Mouse (Mus musculus) heart, adult 18-20 months (tissue): ENCODE results near the gene Slc22a23. TPM values are rescaled to one million over a fixed set of nuclear protein-coding genes. Genes with fewer than 3 reads are reported as not detected.

Source experiments
- DNase-seq, 2 experiments: peaks; one replicate each; pipeline ENCODE4 v3.0.0; 2021 to 2022; ENCODE audit warnings: mixed read lengths in 1 of 2
- total RNA-seq, 2 experiments: library from RNA; stranded (reverse); gene quantifications; 2 replicates each; pipeline ENCODE4 v1.2.3; 2021

Slc22a23 gene
- total RNA-seq, 2 experiments from 2014 or later, result 10.3 to 13.7 TPM

DNA sequence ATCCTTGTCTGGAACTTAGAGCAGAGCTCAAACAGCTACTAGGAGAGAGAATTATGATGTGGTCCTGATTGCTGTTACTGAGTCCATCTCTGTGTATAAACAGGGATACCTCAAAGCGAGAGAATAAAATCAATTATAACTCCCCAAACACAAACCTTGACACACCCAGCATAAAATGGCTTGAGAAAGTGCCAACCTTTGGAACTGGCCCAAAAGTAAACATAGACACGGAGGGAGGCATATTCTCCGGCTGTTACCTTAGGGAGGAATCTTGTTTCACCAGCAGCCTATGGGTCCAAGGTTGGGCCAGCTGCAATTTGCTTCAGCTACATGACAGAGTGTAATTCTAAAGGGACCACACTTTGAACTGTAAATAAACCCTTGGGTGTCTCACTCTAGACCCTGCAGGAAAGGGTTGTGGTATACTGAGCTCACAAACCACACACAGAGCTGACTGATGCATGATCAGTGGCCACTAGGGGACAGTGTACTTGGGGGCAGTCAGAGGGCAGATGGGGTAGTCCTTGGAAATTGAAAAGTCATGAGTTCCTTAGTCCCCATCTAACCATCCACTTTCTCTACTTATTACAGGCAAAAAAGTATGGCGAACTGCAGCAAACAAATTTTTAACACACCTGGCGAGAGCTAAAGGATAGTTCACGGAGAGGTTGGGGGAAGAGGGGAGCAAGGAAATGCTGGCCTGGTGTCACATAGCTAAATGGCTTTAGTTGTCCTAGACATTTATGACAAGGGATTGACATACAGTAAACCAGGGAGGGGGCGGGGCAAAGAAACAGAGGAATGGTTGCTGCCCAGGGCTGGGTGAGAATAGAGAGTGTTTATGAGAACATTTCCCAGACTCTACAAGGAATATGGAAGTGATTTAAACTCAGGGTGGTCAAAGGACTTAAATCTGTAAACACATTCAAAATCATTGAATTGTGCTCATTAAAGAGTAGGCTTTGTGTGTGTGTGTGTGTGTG lies 45.3 kb downstream of the Slc22a23 start:
- no peak for DNase-seq

GRCm38 (mm10) chr13:34298674-34299073 lies 46.3 kb downstream of the Slc22a23 start:
- DNase-seq, result no peak

GRCm38 (mm10) chr13:34298061-34298460 lies 46.9 kb downstream of the Slc22a23 start:
- no peak for DNase-seq

DNA sequence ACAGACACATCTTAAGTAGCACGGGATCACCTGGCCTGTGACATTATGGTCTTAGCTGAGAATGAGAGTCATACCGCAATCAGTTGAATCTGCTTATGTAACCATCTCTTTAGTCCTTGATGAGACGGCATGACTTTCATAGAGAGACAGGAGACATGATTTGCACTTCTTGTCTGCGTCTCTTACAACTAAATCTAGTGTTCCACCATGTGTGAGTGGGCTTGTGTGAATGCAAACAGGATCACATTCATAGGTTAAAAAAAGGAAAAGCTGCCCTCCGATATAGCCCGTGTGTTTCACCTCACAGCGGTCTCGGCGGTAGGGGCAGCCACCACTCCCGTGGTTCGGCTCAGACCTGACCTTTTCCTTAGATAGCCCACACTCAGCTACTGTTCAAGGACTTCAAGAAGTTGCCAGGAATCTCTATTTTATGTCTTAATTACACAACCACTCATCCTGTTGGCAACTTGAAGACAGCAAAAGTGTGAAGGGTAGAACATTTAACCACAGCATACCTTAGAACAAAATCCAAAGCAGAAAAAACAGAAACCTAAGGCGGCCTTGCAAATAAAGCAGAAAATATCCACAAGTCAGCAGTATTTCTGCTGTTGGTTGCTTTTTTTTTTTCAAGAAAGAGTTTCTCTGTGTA lies 49.1 kb downstream of the Slc22a23 start:
- no peak for DNase-seq

DNA sequence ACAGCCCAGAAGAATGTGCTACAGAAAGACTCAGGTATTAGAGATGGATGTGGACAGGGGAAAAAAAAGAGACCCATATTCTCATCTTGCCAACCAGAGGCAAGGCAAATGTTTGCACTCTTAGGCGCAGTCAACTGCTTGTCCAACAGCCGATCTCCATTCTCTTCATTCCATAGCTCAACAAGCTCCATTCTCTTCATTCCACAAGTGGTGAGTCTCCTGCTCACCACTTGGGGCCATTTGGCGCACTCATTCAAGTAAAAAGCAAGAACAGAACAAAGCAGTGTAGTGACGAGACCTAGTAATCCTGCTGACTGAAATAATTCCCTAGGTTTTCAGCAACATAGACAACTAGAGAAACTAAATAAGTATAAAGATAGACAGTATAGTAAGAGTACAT lies 50.8 kb downstream of the Slc22a23 start:
- no peak for DNase-seq

- DNase-seq, result no peak
These were observed 52.9 kb downstream of the Slc22a23 start for GRCm38 (mm10) chr13:34292042-34292441.

- no peak for DNase-seq
These were observed 54.6 kb downstream of the Slc22a23 start for GRCm38 (mm10) chr13:34290346-34290745.

DNA sequence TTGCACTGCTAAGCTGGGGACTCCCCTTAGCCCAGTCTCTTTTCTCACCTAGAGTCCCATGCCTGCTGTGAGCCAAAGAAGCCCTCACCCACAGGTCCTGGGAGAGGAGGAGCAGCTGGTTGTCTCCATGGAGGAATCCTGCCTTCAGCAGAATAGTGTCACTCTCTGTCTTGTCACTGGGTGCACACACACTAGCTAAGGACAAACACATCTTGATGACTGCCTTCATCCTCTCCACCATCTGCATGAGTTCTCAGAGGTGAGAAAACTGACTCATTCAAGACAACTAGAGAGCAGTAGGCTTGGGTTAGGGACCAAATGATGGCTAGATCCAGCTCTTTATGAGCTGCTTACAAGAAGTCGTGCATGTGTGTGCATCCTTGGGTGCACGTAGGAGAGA lies 55.4 kb downstream of the Slc22a23 start:
- DNase-seq, result no peak

DNA sequence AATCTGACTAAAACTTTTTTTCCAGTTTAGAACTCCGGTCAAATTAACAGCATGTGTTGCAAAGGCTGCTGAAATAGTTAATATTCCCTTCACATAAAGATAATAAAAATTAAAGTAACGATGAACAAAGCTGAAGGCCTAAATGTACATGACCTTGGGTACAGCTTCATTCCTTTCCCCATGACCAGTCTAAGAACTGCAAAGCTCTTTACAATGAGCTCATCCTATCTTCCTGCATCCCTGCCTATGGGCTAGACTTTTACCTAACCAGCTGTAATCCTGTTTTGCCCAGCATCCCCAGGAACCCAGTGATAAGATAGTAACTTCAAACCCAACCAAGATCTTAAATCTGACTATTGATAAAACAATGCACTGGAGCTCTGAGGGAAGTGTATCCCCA lies 56.9 kb downstream of the Slc22a23 start:
- no peak for DNase-seq

DNA sequence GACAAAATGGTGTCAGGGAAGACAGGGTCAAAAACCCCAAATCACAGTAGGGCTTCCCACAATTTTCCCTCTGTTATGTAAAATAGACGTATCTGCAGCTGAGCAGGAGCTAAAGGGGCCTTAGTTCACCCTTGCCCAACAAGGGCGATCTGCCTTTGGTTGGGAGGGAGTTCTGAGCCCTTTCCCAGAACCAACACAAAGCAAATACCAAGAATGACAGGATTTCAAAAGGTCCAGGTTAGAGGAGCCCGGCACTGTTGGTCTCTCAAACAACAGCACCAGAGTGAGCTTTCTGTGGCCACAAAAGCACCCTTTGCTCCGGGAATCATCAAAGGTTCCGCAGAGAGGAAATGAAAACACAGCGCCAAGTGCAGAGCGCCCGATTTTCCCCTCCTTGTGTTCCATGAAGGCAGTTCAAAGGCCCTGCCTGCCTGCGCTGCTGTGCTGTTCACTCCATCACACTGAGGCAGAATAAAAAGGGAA lies 57.3 kb downstream of the Slc22a23 start:
- no peak for DNase-seq

DNA sequence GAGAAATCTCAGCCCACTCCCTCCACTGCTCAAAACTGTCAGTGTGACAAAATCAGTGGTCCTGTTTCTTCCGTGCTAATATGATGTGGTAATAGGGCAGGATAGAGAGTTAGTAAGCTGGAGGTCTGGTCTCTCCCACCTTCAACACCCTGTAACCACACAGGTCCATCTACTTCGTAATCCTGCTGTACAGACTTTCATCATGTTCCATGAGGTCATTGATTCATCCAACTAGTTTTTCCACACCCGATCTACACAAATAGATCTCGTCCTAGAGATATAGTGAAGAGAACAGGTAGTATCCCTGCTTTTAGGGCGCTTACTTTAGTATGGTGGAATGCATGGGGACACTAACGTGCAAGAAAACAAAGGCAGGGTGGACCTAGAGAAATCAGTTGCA lies 63.6 kb downstream of the Slc22a23 start:
- no peak for DNase-seq

DNA sequence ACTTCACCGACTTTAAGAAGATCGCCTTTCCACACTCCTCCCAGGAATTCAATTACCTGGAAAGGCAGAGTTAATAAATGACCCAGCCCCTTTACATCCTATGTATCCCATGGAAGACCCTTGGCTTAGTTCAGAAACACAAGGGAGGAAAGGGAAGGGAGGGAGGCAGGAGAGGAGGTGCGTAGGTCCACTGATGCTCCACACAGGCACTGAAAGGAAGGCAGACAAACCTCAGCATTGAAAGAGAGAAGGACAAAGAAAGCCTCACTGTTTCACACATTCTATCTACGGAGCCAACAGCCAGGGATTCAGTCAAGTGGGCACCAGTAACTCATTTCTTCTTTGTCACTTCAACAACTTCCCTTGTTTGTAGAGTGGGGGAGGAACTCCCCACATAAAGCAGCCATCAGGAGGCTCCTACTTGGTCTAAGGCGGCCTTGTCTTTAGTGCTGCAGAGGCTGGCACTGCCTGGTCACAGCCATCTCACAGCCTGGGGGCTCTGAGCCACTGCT lies 66.2 kb downstream of the Slc22a23 start:
- DNase-seq, result no peak

DNA sequence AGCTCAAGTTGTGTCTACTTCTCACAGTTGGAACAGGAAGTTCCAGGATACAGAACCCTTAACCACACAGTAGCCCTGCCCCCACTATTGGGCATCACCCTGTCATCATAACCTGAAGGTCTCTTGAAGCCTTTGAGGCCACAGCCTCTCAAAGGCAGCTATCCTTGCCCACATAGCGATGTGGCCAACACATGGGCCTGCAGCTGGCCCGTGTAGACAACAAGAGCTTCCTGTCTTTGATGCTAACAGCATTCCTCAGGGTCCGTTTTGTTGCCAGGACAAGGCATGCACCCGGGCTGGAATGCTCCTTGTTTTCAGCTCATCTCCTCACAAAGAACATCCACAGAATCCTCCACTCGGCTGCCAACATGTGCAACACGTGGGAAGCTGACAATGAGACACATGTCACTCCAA lies 66.7 kb downstream of the Slc22a23 start:
- DNase-seq, result no peak

GRCm38 (mm10) chr13:34277611-34278010 lies 67.4 kb downstream of the Slc22a23 start:
- no peak for DNase-seq

DNA sequence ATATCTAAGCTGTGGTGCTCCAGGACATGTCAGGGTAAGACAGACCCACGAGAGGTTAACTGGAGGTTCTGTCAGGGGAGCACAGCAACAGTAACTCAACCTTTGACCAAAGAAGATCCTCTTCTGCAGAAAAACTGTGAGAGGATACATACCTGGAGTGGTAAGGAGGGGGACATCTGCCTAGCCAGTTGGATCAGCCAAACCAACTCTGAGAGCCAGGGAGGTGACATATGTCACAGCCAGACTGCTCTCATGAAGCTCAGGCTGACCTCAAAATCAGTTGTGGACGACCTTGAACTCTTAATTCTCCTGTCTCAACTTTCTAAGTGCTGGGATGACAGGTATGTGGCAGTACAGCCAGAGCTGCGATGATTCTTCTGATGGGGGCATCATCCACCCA lies 68.0 kb downstream of the Slc22a23 start:
- no peak for DNase-seq

DNA sequence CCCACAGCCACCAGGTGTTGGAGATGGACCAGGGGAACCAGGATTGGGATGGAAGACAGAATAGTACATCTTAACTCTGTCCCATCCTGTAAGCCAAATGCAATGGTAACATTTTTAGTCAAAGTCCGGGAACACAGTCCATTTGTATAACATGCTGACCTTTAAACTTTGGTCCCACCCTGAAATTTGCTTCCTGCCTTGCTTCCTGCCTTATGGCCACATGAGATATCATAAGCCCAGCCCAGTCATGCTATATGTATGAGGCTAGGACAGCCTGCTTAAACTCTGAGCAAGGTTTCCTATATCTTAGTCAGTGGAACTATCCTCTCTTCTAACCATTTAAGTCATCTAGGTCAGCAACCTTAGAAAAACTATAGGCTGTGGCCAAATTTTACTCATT lies 70.1 kb downstream of the Slc22a23 start:
- no peak for DNase-seq

DNA sequence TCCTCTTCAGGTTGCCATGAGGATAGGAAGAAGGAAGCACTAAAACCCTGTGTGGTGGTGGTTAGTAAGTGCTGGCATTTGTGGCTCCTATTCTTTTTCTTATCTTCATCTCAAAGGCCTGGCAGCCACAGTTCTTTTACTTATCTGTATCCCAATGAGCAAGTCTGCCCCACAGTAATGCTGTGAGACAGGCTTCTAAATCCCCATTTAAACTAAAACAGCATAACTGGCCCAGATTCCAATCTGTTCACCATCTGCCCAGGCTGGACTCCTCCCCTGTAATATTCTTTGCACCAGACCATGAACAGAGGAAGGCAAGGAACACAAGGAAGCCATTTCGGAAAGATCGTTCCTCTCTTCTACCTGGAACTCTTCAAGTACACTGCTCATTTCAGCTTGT lies 70.6 kb downstream of the Slc22a23 start:
- no peak for DNase-seq

GRCm38 (mm10) chr13:34272275-34273054 lies 72.5 kb downstream of the Slc22a23 start:
- no peak for DNase-seq

- DNase-seq, result no peak
These were observed 73.3 kb downstream of the Slc22a23 start for GRCm38 (mm10) chr13:34271665-34272064.

GRCm38 (mm10) chr13:34270886-34271602 lies 73.9 kb downstream of the Slc22a23 start:
- DNase-seq, result no peak

DNA sequence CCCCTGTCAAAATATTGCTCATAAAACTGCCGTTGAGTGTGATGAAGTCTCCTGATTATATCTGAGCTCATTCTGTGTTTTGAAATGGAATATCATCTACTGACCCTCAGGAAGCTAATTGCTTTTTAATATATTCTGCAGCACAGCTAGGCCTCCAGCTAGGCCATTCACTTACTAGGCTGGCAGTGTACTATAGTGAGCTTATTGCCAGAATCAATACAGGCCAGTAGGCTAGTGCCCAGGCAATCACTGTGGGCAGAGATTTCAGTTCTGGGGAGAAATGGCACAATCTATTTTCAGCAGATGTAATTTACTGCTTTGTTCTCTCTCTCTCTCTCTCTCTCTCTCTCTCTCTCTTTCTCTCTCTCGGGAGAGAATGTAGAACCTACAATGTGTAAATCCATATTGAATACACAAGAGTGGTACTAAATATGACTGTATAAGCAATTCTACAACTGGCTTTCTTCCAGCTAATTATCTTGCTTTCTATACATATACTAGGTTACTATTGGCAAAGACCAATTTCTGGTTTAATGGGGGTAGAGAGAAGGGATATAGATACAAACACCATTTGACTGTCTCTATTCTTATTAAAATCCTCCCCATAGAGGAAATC lies 75.5 kb downstream of the Slc22a23 start:
- DNase-seq, result no peak
